Mouse (Mus musculus) embryonic fibroblast, embryonic 13.5 days (primary cell): ENCODE measurements at regions not wholly inside any gene's neighbourhood (a gene's known extent, or its start where the extent isn't known, plus 50 kb on each side); places are given as distances from the start of the nearest gene placed in this dataset.

Experiments
- CTCF ChIP-seq: IDR thresholded peaks from 2 replicates; pipeline ENCODE4 v1.5.1; 2011; ENCODE audit warnings: mild to moderate bottlenecking, control low read depth, low read length, moderate library complexity, borderline replicate concordance; ENCODE audit not compliant: insufficient read depth
- POLR2A ChIP-seq: IDR thresholded peaks from 2 replicates; pipeline ENCODE4 v1.6.1; 2011; ENCODE audit warnings: low read depth, mild to moderate bottlenecking, control low read depth, low read length, moderate library complexity

DNA sequence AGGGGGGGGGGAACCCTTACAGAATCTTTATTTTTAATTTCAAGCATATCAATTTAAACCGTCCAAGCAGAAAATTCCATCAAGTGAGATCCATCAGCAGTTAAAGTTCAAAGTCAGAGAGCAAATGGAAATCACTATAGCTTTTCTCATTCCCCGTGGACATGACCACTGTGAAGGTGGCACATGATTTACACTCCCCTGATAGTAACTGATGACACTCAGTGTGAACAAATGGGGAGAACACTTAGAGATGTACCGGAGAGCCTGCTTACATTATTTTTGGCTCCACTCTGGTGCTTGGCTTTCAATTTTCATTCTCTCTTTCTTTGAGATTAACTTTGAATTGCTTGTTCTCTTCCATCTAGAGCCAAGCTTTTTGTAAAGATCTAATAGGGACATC lies 140.0 kb downstream of the Gm11146 start:
- no peak for TF ChIP-seq POLR2A
- TF ChIP-seq CTCF, result no peak
